Mouse (Mus musculus) embryonic facial prominence, embryonic 12.5 days (tissue): Measurements from ENCODE around the gene Lrrc4c. TPM values are rescaled to one million over a fixed set of nuclear protein-coding genes. Genes with fewer than 3 reads are reported as not detected.

Source experiments
- ATAC-seq: fragments of 200-750 bp; cut with Nextera tagmentation; 2 replicates; pipeline ENCODE4 v1.8.0; 2017; ENCODE audit not compliant: insufficient number of reproducible peaks, insufficient read depth, low FRiP score, low TSS enrichment
- H3K27ac ChIP-seq: fragments of 300-500 bp; sonication (generic); 2 replicates; pipeline ENCODE4 v1.5.1; 2016; ENCODE audit warnings: mild to moderate bottlenecking
- H3K27me3 ChIP-seq: fragments of 300-500 bp; sonication (generic); 2 replicates; pipeline ENCODE4 v1.6.1; 2016; ENCODE audit warnings: mild to moderate bottlenecking, moderate library complexity
- H3K36me3 ChIP-seq: fragments of 300-500 bp; sonication (generic); 2 replicates; pipeline ENCODE4 v1.6.1; 2016; ENCODE audit warnings: mild to moderate bottlenecking
- H3K4me1 ChIP-seq: fragments of 300-500 bp; sonication (generic); 2 replicates; pipeline ENCODE4 v1.6.1; 2016
- H3K4me2 ChIP-seq: fragments of 300-500 bp; sonication (generic); replicated peaks from 2 replicates; pipeline ENCODE4 v1.6.1; 2016; ENCODE audit warnings: mild to moderate bottlenecking, moderate library complexity
- H3K4me3 ChIP-seq: fragments of 300-500 bp; sonication (generic); 2 replicates; pipeline ENCODE4 v1.5.1; 2016; ENCODE audit warnings: mild to moderate bottlenecking
- H3K9ac ChIP-seq: fragments of 300-500 bp; sonication (generic); 2 replicates; pipeline ENCODE4 v1.6.1; 2016; ENCODE audit warnings: mild to moderate bottlenecking, moderate library complexity
- H3K9me3 ChIP-seq: fragments of 300-500 bp; sonication (generic); 2 replicates; pipeline ENCODE4 v1.6.1; 2016; ENCODE audit warnings: mild to moderate bottlenecking, moderate library complexity
- WGBS: fragments of 180-500 bp; shearing (Covaris S2); methylation state at CpG from one replicate; pipeline ENCODE4 v1.1.7; 2016; 5-methylcytosine and 5-hydroxymethylcytosine counted together
- polyA plus RNA-seq: library from polyadenylated mRNA; unstranded; fragments of >200 nt; fragmentation: Nextera tagmentation; extraction: Ambion mirVana; gene quantifications from 2 replicates; pipeline ENCODE4 v1.2.1, GENCODE M21; 2016

The Lrrc4c gene
- 4.0 and 4.8 TPM in 2 replicates for polyA plus RNA-seq

DNA sequence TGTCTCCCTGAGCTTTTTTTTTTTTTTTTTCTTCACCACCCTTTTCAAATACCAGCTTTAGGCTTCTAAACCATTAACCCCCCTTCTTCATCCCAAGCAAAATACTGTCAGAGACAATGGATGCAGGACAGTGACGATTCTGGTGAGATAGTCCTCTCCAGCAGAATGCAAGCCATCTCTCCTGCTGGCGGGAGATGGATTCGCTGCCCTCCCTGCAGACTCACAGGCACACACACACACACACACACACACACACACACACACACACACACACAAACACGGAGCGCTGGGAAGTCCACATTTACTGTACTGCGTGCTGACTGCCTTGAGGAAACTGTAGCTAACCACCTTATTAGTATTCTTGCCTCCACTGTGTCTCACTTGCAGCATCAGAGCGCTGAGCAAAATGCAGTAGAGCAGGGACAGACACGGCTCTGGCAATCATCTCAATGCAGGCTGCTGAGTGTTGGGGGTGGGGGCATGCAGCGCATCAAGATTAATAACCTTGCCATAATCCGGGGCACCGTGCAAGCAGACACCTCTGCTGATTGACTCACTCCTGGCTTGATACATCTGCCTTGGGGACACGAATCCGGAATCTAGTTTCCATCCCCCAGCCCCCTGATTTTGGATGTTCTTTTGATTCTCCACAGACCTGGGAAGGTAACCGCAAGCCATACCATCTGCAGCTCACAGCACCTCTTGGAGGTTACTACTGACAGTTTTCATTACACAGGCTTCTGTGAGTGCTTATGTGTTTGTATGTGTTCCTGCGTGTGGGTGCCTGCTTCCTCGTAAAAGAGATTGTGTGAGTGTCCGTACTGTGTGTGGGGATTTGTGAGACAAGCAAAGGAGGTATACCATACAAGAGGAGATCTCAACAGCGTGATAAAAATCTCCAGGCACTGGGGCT is at the start of gene Lrrc4c:
TSS of gene Lrrc4c (plus strand) at position 783 of the 913 bp plus-strand sequence.
- WGBS: 5% methylated on average over 18 of the region's 18 CpGs
- Histone ChIP-seq H3K4me2 (peak within 1 kb of the TSS; percentile 65), H3K4me3 (peak within 1 kb of the TSS; percentile 31), H3K4me1 (peaks cover 6% of the 10 kb centered on the region; the same call in 1 of the 2 replicates), H3K9ac (peak within 1 kb of the TSS; percentile 30; the same call in 1 of the 2 replicates), H3K36me3 (no peaks in the 10 kb centered on the region), H3K9me3 (no peaks in the 10 kb centered on the region), H3K27ac (no peak within 1 kb of the TSS), H3K27me3 (no peaks in the 10 kb centered on the region)
- ATAC-seq: 0 out of 2 replicates have a peak, but pooled peaks have one; percentile 15

DNA sequence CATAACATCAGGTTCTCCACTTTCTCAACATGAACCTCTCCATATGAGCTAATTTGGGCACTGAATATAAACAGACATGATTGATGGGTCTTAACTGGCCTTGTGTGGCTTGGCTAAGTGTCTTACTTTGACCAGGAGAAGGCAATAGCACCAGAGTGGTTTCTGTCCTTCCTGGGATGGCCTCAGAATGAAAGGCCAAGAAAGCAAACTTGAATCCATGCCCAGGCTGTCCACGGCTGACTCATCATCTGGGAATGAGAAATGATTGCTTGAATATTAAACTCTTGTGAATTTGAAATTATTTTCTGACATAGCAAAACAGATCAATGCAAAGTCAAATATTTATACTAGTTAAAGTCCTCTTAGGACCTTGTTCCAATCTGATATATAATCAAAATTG is 42.9 kb upstream of the Lrrc4c start:
- Histone ChIP-seq H3K27me3 (no peaks in the 10 kb centered on the region), H3K9me3 (no peaks in the 10 kb centered on the region), H3K36me3 (no peaks in the 10 kb centered on the region), H3K4me1 (no peaks in the 10 kb centered on the region), H3K27ac (no peak overlapping the region), H3K4me2 (no peak overlapping the region), H3K9ac (no peak overlapping the region), H3K4me3 (no peak overlapping the region)
- no peak for ATAC-seq
- 79% methylated on average over 1 of the region's 1 CpGs for WGBS

DNA sequence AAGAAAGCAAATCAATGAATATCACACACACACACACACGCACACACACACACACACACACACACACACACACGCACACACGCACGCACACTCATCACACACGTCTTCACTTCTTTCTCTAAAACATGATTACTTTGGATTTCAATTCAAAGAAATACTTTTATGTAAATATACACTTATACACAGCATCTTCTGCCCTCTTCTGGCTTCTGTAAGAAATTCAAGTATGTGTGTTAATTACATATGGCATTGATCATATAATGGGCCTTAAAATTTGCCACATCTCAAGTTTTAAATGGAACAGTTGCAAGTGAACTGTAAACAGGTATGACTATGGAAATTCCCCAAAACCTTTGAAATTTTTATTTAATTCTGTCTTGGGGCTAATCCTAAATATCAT is 35.0 kb upstream of the Lrrc4c start:
- Histone ChIP-seq H3K9ac (no peak overlapping the region), H3K36me3 (no peaks in the 10 kb centered on the region), H3K4me3 (no peak overlapping the region), H3K9me3 (no peaks in the 10 kb centered on the region), H3K27me3 (no peaks in the 10 kb centered on the region), H3K27ac (no peak overlapping the region), H3K4me1 (no peaks in the 10 kb centered on the region), H3K4me2 (no peak overlapping the region)
- no peak for ATAC-seq
- WGBS: 78% methylated on average over 5 of the region's 5 CpGs

DNA sequence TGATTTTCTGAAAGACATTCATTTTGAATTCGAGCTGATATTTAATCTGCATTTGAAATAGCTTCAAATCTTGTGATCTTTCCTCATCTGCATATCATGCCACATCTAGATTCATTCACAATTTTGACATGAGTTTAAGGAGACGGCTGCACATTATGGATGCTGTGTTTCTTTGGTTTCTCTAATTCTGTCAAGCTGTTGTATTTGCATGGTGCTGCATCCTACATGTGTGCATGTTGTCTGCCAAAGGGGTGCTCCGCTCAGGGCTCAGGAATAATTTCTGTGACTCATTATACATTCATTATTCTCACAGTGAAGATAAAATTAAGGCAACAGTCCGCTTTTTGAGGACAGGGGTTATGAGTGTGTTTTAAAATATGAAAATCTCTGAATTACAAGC is 30.5 kb upstream of the Lrrc4c start:
- no peak overlapping the region for H3K9ac ChIP-seq
- no peaks in the 10 kb centered on the region for H3K9me3 ChIP-seq
- H3K27me3 ChIP-seq: no peaks in the 10 kb centered on the region
- H3K4me2 ChIP-seq: no peak overlapping the region
- H3K4me3 ChIP-seq: no peak overlapping the region
- 69% methylated on average over 4 of the region's 4 CpGs for WGBS
- H3K36me3 ChIP-seq: no peaks in the 10 kb centered on the region
- no peaks in the 10 kb centered on the region for H3K4me1 ChIP-seq
- H3K27ac ChIP-seq: no peak overlapping the region
- no peak for ATAC-seq

DNA sequence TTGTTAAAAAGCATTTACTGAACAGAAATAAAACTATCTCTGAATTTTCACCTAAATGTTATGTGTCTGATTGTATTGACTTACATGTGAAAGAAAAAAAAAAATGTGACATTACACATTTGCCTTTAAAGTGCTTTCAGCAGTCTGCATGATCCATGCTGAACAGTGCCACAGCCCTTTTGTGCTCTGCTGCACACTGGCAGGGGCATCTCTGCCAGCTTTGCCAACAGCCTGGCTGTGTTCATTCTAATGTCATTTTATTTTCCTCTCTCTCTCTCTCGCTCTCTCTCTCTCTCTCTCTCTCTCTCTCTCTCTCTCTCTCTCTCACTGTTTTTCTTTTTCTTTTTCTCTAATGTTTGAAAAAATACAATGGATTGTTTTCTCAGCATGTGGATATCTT is 27.4 kb upstream of the Lrrc4c start:
- no peaks in the 10 kb centered on the region for H3K36me3 ChIP-seq
- H3K4me2 ChIP-seq: no peak overlapping the region
- no peak for ATAC-seq
- H3K27ac ChIP-seq: no peak overlapping the region
- H3K9me3 ChIP-seq: no peaks in the 10 kb centered on the region
- 70% methylated on average over 1 of the region's 1 CpGs for WGBS
- H3K9ac ChIP-seq: no peak overlapping the region
- H3K4me3 ChIP-seq: no peak overlapping the region
- no peaks in the 10 kb centered on the region for H3K4me1 ChIP-seq
- H3K27me3 ChIP-seq: no peaks in the 10 kb centered on the region

DNA sequence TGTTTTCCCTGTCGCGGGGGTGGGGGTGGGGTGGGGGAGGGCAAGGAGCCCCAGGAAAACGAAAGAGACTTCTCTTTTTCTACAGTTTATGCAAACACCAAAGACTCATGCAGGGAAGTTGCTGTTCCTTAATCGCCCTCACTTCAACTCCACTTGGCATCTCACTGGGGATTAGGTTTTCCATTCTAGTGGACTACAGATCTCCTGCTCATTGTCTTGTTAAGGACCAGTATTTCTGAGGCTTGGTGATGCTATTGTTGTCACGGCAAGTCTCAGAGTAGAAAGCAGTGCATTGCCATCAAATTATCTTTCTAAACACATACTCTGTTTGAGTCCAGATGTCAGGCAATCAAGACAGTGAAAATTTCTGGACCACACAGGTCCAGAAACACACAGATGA is 2.9 kb upstream of the Lrrc4c start:
- 8% methylated on average over 5 of the region's 5 CpGs for WGBS
- no peak overlapping the region for H3K27ac ChIP-seq

DNA sequence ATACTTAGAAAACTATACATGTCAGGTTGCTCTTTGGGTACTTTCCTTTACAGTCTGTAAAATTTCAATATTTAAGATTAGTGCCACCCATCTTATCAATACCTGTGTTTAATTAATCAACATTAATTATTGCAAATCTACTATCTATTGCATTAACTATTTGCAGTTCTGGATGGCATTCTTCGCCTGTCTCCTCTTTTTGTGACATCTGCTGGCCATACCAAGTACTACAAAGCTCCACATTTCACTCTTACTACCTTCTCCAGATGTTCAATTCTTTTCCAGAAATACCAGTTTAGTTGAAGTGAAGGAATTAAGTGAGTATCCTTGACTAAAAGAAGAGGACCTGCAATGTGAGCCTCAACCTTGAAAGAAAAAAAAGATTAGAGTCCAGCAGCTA is 1.4 kb upstream of the Lrrc4c start:
- H3K9me3 ChIP-seq: no peaks in the 10 kb centered on the region
- WGBS: 26% methylated on average over 1 of the region's 1 CpGs
- no peak for ATAC-seq

More for the DNA sequence above, 2.9 kb upstream of the Lrrc4c start:
- Histone ChIP-seq H3K9ac (no peak overlapping the region), H3K4me1 (peaks cover 6% of the 10 kb centered on the region; the same call in 1 of the 2 replicates), H3K4me3 (no peak overlapping the region), H3K4me2 (no peak overlapping the region), H3K27me3 (no peaks in the 10 kb centered on the region), H3K36me3 (no peaks in the 10 kb centered on the region), H3K9me3 (no peaks in the 10 kb centered on the region)
- ATAC-seq: no peak

DNA sequence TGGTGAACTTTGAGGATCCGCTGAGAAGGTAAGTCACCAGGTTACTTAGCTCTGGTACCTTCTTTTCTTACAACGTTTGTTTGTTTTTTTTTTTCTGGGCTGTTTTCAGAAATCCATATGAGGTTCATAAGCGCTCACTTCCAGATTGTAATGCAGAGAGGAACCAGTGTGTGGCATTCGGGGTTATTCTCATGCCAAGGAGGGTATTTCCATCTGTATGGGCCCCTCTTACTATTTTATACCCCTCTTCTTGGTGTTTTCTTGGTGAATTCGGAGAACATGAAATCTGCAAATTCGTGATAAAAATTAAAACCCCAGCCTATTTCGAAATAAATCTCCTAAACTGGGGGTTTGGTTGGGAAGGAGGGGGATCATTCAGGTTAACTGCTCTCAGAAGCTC is 587 bp downstream of the Lrrc4c start:
- WGBS: 10% methylated on average over 7 of the region's 7 CpGs
- H3K27me3 ChIP-seq: no peaks in the 10 kb centered on the region
- ATAC-seq: no peak
- no peaks in the 10 kb centered on the region for H3K9me3 ChIP-seq
- H3K4me1 ChIP-seq: peaks cover 6% of the 10 kb centered on the region; the same call in 1 of the 2 replicates
- no peak overlapping the region for H3K9ac ChIP-seq
- H3K4me2 ChIP-seq: peak overlapping the region; percentile 65
- H3K27ac ChIP-seq: no peak overlapping the region
- no peaks in the 10 kb centered on the region for H3K36me3 ChIP-seq
- peak overlapping the region; percentile 31 for H3K4me3 ChIP-seq

More for the DNA sequence above, 1.4 kb upstream of the Lrrc4c start:
- Histone ChIP-seq H3K27ac (no peak overlapping the region), H3K4me1 (peaks cover 6% of the 10 kb centered on the region; the same call in 1 of the 2 replicates), H3K27me3 (no peaks in the 10 kb centered on the region), H3K4me3 (no peak overlapping the region), H3K4me2 (no peak overlapping the region), H3K36me3 (no peaks in the 10 kb centered on the region), H3K9ac (no peak overlapping the region)

DNA sequence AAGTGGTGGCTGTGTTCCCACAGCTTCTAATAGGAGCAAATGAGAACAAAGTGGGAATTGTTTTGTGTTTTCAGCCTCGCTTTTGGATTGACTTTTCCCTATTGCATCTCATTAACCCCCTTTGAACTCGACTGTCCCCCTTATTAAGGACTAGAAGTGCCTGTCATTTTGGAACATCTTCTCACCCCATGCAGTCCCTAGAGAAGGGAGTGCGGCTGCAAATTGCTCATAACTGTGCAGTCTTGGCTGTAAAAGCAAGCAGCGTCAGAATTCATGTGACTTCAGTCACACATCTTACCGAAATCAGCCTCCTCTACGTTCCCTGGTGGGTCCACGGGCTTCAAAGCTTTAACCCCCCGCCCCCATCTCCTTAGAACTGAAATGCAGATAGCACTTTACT is 1.2 kb downstream of the Lrrc4c start:
- no peaks in the 10 kb centered on the region for H3K27me3 ChIP-seq
- no peak for ATAC-seq
- H3K4me1 ChIP-seq: peaks cover 6% of the 10 kb centered on the region; the same call in 1 of the 2 replicates
- H3K27ac ChIP-seq: no peak overlapping the region
- no peak overlapping the region for H3K4me3 ChIP-seq
- 6% methylated on average over 8 of the region's 8 CpGs for WGBS
- peak overlapping the region; percentile 32 for H3K4me2 ChIP-seq
- no peak overlapping the region for H3K9ac ChIP-seq
- H3K36me3 ChIP-seq: no peaks in the 10 kb centered on the region
- H3K9me3 ChIP-seq: no peaks in the 10 kb centered on the region

DNA sequence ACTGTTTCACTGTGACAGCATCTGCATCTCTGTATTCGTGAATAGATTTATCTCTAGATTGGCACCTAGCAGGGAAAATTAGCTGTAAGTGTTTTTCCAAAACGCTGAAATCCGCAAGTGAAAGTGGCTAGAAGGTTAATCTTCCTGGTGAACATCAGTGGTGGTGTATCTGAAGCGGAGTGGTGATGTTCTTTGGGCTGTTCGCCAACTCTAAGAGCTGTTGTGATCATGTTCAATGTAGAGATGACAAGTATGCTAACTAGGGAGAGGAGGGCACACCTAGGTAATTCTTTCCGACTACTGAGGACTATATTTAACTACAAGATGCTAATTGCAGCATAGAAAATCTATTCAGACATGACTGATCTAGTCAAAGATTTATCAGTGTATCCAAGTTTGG is 1.7 kb downstream of the Lrrc4c start:
- Histone ChIP-seq H3K36me3 (no peaks in the 10 kb centered on the region), H3K27me3 (no peaks in the 10 kb centered on the region), H3K4me2 (peak overlapping the region; percentile 32; the same call in 1 of the 2 replicates), H3K4me3 (no peak overlapping the region), H3K4me1 (peaks cover 6% of the 10 kb centered on the region; the same call in 1 of the 2 replicates), H3K9me3 (no peaks in the 10 kb centered on the region), H3K9ac (no peak overlapping the region), H3K27ac (no peak overlapping the region)
- ATAC-seq: no peak
- 47% methylated on average over 6 of the region's 6 CpGs for WGBS

DNA sequence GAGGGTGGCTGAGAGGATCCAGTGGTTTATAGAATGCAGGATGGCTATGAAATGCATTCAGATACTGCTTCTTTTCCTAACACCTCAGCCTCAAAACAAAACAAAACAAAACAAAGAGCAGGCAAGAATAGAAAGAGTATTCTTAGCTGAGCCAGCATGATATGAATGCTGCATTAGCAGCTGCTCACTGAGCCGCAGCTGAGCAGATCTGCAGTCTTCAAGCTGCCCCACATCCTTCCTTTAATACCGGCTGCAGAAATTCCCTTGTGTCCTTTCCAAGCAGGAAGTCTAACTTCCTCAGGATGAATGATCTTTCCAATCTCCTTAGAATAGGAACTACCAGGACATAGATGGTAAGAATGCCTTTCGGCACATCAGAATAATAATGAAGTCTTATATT is 16.7 kb downstream of the Lrrc4c start:
- Histone ChIP-seq H3K27me3 (no peaks in the 10 kb centered on the region), H3K4me2 (no peak overlapping the region), H3K27ac (no peak overlapping the region), H3K36me3 (no peaks in the 10 kb centered on the region), H3K4me1 (no peaks in the 10 kb centered on the region), H3K4me3 (no peak overlapping the region), H3K9me3 (no peaks in the 10 kb centered on the region), H3K9ac (no peak overlapping the region)
- no peak for ATAC-seq
- 47% methylated on average over 3 of the region's 3 CpGs for WGBS

DNA sequence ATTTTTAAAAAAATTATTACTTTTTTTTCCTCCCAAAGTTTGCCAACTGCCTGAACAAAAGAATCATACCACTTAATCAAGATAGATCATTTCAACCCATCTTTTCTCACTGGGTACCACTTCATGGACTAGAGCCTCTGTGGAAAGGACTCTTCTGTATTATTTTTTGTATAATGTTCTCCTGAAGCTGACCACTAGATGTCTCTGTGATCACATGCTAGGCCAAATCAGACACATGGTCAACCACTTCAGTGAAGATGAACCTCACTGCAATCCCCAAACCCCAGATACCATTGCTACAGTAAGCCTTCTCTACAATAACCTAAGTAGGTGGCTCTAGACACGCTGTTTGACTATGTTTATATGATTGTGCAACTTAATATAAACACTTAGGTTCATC is 19.4 kb downstream of the Lrrc4c start:
- no peaks in the 10 kb centered on the region for H3K27me3 ChIP-seq
- H3K9ac ChIP-seq: no peak overlapping the region
- 47% methylated on average over 1 of the region's 1 CpGs for WGBS
- no peaks in the 10 kb centered on the region for H3K36me3 ChIP-seq
- H3K4me1 ChIP-seq: no peaks in the 10 kb centered on the region
- ATAC-seq: no peak
- H3K4me3 ChIP-seq: no peak overlapping the region
- H3K9me3 ChIP-seq: no peaks in the 10 kb centered on the region
- H3K27ac ChIP-seq: no peak overlapping the region
- H3K4me2 ChIP-seq: no peak overlapping the region
